Mouse (Mus musculus): ENCODE data around the gene Tiprl. TPM values are rescaled to one million over a fixed set of nuclear protein-coding genes. Genes with fewer than 3 reads are reported as not detected.
A peak's percentile ranks its signal among the peaks of the same experiment; 100 is the strongest.

Tiprl gene
- polyA plus RNA-seq, 1 experiment from 2014 or later: 106 TPM

DNA sequence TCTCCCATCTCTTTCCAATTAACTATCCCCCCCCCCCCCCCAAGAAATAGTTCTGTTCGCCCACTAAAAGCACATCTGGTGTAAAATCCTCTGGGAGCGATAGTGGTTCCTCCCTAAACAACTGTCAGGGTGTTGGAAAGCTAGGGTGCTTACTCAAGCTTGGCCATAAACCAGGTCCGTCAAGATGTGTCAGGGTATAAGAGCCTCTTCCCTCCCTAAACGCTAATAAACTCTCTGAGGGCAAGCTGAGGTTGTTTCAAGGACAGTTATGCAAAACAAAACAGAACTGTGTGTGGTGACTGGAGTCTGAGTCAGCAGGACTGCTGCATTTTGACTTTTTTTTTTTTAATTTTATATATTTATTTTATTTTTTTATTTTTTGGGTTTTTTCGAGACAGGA is 10.3 kb upstream of the Tiprl start:
- 90% methylated on average over 5 of the region's 5 CpGs for WGBS
- Histone ChIP-seq H3K4me3 (replicated peaks) (no peak overlapping the region), H3K4me1 (no peaks in the 10 kb centered on the region), H3K4me2 (no peak overlapping the region), H3K9ac (no peak overlapping the region), H3K36me3 (replicated peaks) (no peaks in the 10 kb centered on the region), H3K27ac (no peak overlapping the region), H3K27me3 (no peaks in the 10 kb centered on the region), H3K9me3 (no peaks in the 10 kb centered on the region)
- ATAC-seq (ENCODE audit: low FRiP score): no peak

GRCm38 (mm10) chr1:165246587-165246986 is 9.8 kb upstream of the Tiprl start:
- no peaks in the 10 kb centered on the region for H3K9me3 ChIP-seq
- no peaks in the 10 kb centered on the region for H3K4me1 ChIP-seq
- no peaks in the 10 kb centered on the region for H3K27me3 ChIP-seq
- ATAC-seq (ENCODE audit: low FRiP score): no peak
- H3K27ac ChIP-seq: no peak overlapping the region
- H3K4me2 ChIP-seq: no peak overlapping the region
- WGBS: 91% methylated on average over 5 of the region's 5 CpGs
- no peak overlapping the region for H3K9ac ChIP-seq
- H3K4me3 ChIP-seq (replicated peaks): no peak overlapping the region
- no peaks in the 10 kb centered on the region for H3K36me3 ChIP-seq (replicated peaks)

DNA sequence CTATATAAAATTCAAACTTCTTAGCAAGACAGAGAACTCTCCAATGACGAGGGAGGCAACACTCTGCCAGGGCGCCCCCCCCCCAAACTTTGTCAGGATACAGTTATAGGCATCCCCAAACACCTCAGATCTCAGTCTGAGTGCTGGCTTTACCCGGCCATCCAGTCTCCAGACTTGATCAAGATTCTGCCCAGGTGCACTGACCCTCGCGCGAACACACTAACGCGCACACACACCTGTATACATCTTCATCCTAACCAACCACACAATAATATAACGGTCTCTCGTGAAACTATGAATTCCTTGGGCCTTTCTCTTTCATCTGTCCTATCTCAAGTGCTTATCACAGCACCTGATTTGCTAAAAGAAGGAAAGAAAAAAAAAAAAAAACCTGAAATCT is 950 bp downstream of the Tiprl start:
- 13% methylated on average over 10 of the region's 10 CpGs for WGBS
- H3K27me3 ChIP-seq: no peaks in the 10 kb centered on the region
- H3K36me3 ChIP-seq (replicated peaks): no peaks in the 10 kb centered on the region
- H3K27ac ChIP-seq: peak overlapping the region; percentile 93; the same call in 1 of the 2 replicates
- H3K4me2 ChIP-seq: peak overlapping the region; percentile 81
- H3K4me1 ChIP-seq: peaks cover 15% of the 10 kb centered on the region
- H3K4me3 ChIP-seq (replicated peaks): peak overlapping the region; percentile 85
- H3K9me3 ChIP-seq: no peaks in the 10 kb centered on the region
- ATAC-seq (ENCODE audit: low FRiP score): no peak
- peak overlapping the region; percentile 89 for H3K9ac ChIP-seq

DNA sequence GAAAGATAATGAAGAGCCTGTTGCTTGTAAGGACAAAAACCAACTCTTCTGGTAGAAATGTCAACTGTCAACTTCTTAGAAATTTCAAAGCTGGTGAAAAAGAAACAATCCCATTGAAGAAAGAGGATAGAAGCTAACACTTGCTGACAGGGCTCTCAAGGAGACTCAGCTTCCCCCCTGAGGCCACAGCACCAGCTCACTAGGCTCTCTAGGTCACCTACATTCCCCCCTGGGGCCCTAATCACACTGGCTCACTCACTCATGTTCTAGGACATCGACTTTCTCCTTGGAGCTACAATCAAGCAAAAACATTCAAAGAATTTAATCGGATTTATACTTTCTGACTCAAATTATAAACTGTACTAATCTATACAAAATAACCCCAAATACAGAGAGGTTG is 3.0 kb downstream of the Tiprl start:
- WGBS: 81% methylated on average over 2 of the region's 2 CpGs
- no peaks in the 10 kb centered on the region for H3K36me3 ChIP-seq (replicated peaks)
- H3K9ac ChIP-seq: no peak overlapping the region
- no peaks in the 10 kb centered on the region for H3K27me3 ChIP-seq
- no peak overlapping the region for H3K27ac ChIP-seq
- no peak overlapping the region for H3K4me2 ChIP-seq
- no peaks in the 10 kb centered on the region for H3K9me3 ChIP-seq
- no peak for ATAC-seq (ENCODE audit: low FRiP score)
- H3K4me1 ChIP-seq: peaks cover 15% of the 10 kb centered on the region
- no peak overlapping the region for H3K4me3 ChIP-seq (replicated peaks)

DNA sequence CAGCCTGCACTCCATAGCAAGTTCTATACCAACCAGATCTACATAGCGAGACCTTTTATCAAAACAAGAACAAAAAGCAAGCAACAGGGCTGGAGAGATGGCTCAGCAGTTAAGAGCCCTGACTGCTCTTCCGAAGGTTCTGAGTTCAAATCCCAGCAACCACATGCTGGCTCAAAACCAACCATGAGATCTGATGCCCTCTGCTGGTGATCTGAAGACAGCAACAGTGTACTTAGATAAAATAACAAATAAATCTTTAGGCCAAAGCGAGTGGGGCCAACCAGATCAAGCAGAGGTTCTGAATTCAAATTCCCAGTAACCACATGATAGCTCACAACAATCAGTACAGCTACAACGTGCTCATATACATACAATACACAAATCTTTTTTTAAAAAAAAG is 6.1 kb downstream of the Tiprl start:
- Histone ChIP-seq H3K4me3 (replicated peaks) (no peak overlapping the region), H3K9me3 (no peaks in the 10 kb centered on the region), H3K9ac (no peak overlapping the region), H3K4me1 (peaks cover 6% of the 10 kb centered on the region), H3K27ac (no peak overlapping the region), H3K27me3 (no peaks in the 10 kb centered on the region), H3K36me3 (replicated peaks) (peaks cover 7% of the 10 kb centered on the region), H3K4me2 (no peak overlapping the region)
- no peak for ATAC-seq (ENCODE audit: low FRiP score)
- 97% methylated on average over 4 of the region's 4 CpGs for WGBS

DNA sequence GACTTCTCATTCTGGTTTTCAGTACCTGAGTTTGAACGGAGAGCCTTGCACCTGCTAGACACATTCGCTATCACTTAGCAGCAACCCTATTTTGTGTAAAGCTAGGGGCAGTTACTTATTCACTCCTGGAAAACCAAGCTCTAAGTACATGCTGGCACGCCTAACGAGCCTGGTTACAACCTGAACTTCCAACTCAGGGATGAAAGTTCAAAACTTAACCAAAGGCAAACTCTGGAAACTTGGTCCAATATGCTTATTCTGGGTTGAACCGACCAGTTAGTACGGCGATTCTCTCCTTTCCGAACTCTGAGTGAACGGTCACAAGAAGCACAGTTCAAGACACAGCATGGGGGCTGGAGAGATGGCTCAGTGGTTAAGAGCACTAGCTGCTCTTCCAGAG is 7.2 kb downstream of the Tiprl start:
- Histone ChIP-seq H3K36me3 (replicated peaks) (peaks cover 18% of the 10 kb centered on the region), H3K27ac (no peak overlapping the region), H3K9me3 (no peaks in the 10 kb centered on the region), H3K4me3 (replicated peaks) (no peak overlapping the region), H3K4me1 (no peaks in the 10 kb centered on the region), H3K4me2 (no peak overlapping the region), H3K27me3 (no peaks in the 10 kb centered on the region), H3K9ac (no peak overlapping the region)
- ATAC-seq (ENCODE audit: low FRiP score): no peak
- 94% methylated on average over 9 of the region's 9 CpGs for WGBS

DNA sequence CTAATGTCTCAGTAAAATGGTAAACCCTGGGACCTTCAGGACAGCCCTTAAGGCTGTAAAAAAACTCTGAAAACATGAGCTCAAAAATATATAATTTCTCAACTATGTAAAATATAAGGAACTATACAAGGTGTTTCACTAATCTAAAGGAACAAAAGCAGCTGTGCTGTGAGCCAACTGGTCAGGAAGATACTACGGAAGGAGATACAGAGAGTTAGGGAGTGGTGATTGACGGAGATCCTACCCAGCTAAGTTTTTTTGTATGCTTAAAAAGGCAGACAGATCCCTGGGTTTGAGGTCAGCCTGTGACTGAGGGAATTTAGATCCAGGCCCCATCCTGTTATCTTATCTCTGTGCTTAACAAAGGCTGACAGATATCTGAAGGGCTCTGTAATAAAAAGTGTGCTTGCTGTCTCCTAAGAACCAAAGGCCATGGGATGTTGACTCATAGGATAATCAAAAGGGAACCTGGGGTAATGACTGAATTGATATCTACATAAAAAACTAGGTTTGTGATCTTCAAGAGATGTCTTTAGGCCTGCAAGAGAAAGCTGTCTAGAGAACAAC is 19.7 kb downstream of the Tiprl start:
- no peak for ATAC-seq (ENCODE audit: low FRiP score)
- Histone ChIP-seq H3K9me3 (no peaks in the 10 kb centered on the region), H3K4me2 (no peak overlapping the region), H3K4me1 (no peaks in the 10 kb centered on the region), H3K27ac (no peak overlapping the region), H3K4me3 (replicated peaks) (no peak overlapping the region), H3K9ac (no peak overlapping the region), H3K27me3 (no peaks in the 10 kb centered on the region), H3K36me3 (replicated peaks) (peaks cover 77% of the 10 kb centered on the region)
- 93% methylated on average over 2 of the region's 2 CpGs for WGBS

GRCm38 (mm10) chr1:165215831-165216230 is 21.0 kb downstream of the Tiprl start:
- no peak overlapping the region for H3K4me3 ChIP-seq (replicated peaks)
- H3K27me3 ChIP-seq: no peaks in the 10 kb centered on the region
- H3K9me3 ChIP-seq: no peaks in the 10 kb centered on the region
- H3K27ac ChIP-seq: no peak overlapping the region
- H3K9ac ChIP-seq: no peak overlapping the region
- no peak for ATAC-seq (ENCODE audit: low FRiP score)
- no peak overlapping the region for H3K4me2 ChIP-seq
- H3K36me3 ChIP-seq (replicated peaks): peaks cover 65% of the 10 kb centered on the region
- 93% methylated on average over 7 of the region's 7 CpGs for WGBS
- no peaks in the 10 kb centered on the region for H3K4me1 ChIP-seq

GRCm38 (mm10) chr1:165205591-165205990 is 31.2 kb downstream of the Tiprl start:
- Histone ChIP-seq H3K9ac (no peak overlapping the region), H3K27me3 (no peaks in the 10 kb centered on the region), H3K9me3 (no peaks in the 10 kb centered on the region), H3K36me3 (replicated peaks) (no peaks in the 10 kb centered on the region), H3K4me1 (no peaks in the 10 kb centered on the region), H3K4me2 (no peak overlapping the region), H3K27ac (no peak overlapping the region), H3K4me3 (replicated peaks) (no peak overlapping the region)
- ATAC-seq (ENCODE audit: low FRiP score): no peak
- WGBS: 58% methylated on average over 2 of the region's 2 CpGs

DNA sequence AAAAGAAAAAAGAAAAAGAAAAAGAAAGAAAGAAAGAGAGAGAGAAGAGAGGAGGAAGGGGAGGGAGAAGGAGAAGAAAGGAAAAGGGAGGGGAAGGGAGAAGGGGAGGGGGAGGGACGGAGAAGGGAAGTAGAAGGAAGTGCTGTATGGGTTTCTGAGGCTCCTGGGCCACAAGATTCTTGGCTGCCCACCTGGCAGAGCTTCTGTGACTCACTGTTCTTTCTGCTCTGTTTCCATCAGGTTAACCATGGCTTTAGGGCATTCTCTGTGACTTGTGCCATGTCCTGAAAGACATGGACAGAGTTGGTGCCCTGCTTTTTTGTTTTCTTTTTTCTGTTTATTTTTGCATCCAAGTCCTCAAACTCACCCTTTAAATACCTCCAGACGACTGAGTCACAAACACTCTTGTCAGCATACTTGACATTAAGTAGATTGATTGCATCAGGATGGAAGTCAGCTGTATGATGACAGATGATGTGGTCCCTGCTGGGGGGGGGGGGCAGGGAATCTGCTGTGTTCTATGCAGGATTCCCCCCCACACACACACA is 33.2 kb downstream of the Tiprl start:
- no peak overlapping the region for H3K4me3 ChIP-seq (replicated peaks)
- H3K36me3 ChIP-seq (replicated peaks): no peaks in the 10 kb centered on the region
- H3K4me2 ChIP-seq: no peak overlapping the region
- H3K9me3 ChIP-seq: no peaks in the 10 kb centered on the region
- H3K27ac ChIP-seq: no peak overlapping the region
- no peak for ATAC-seq (ENCODE audit: low FRiP score)
- 52% methylated on average over 2 of the region's 2 CpGs for WGBS
- H3K27me3 ChIP-seq: no peaks in the 10 kb centered on the region
- H3K9ac ChIP-seq: no peak overlapping the region
- H3K4me1 ChIP-seq: no peaks in the 10 kb centered on the region

- Histone ChIP-seq H3K4me1 (no peaks in the 10 kb centered on the region), H3K27ac (no peak overlapping the region), H3K4me3 (replicated peaks) (no peak overlapping the region), H3K27me3 (no peaks in the 10 kb centered on the region), H3K9me3 (no peaks in the 10 kb centered on the region), H3K36me3 (replicated peaks) (no peaks in the 10 kb centered on the region), H3K4me2 (no peak overlapping the region), H3K9ac (no peak overlapping the region)
- ATAC-seq (ENCODE audit: low FRiP score): no peak
- WGBS: 75% methylated on average over 4 of the region's 4 CpGs
Observed at GRCm38 (mm10) chr1:165201445-165202012, 35.3 kb downstream of the Tiprl start.

DNA sequence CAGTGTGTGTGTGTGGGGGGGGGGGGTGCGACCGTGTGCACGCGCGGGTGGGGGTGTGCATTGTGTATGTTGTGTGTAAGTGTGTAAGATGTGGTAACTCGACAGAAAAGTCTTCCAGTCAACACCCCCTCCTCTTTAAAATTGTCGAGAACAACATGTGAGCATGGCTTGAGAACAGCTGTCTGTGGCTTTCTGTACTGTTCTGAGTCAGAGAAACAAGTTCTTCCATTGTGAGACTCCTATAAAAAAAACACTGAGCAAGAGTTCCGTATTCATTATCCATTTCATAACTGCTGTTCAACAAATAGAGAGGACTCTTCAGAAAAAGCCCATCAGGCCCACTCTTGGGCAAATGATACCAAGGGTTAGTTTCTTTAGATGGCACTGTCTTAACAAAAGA is 36.0 kb downstream of the Tiprl start:
- no peak for ATAC-seq (ENCODE audit: low FRiP score)
- WGBS: 80% methylated on average over 8 of the region's 8 CpGs
- Histone ChIP-seq H3K4me2 (no peak overlapping the region), H3K27me3 (no peaks in the 10 kb centered on the region), H3K4me3 (replicated peaks) (no peak overlapping the region), H3K27ac (no peak overlapping the region), H3K9ac (no peak overlapping the region), H3K36me3 (replicated peaks) (no peaks in the 10 kb centered on the region), H3K4me1 (no peaks in the 10 kb centered on the region), H3K9me3 (no peaks in the 10 kb centered on the region)

GRCm38 (mm10) chr1:165199639-165200038 is 37.2 kb downstream of the Tiprl start:
- Histone ChIP-seq H3K9me3 (no peaks in the 10 kb centered on the region), H3K4me3 (replicated peaks) (no peak overlapping the region), H3K9ac (no peak overlapping the region), H3K4me2 (no peak overlapping the region), H3K4me1 (peaks cover 6% of the 10 kb centered on the region), H3K36me3 (replicated peaks) (no peaks in the 10 kb centered on the region), H3K27ac (no peak overlapping the region), H3K27me3 (peaks cover 5% of the 10 kb centered on the region)
- ATAC-seq (ENCODE audit: low FRiP score): no peak
- WGBS: 75% methylated on average over 3 of the region's 3 CpGs

Measured in forebrain, embryonic 12.5 days (tissue).